Mouse (Mus musculus) myocyte (in vitro differentiated cells): Measurements from ENCODE around the gene Kif20b.

Source experiments
- CEBPB ChIP-seq: IDR thresholded peaks from 2 replicates; pipeline ENCODE4 v1.6.1; 2011; ENCODE audit warnings: mild to moderate bottlenecking, moderate library complexity; ENCODE audit not compliant: poor library complexity, insufficient read depth, severe bottlenecking
- E2F4 ChIP-seq: IDR thresholded peaks from one replicate; pipeline ENCODE4 v1.6.1; 2011; ENCODE audit warnings: mild to moderate bottlenecking, control low read depth, moderate library complexity; ENCODE audit not compliant: insufficient read depth
- MAX ChIP-seq: IDR thresholded peaks from one replicate; pipeline ENCODE4 v1.6.1; 2011; ENCODE audit warnings: low read depth, mild to moderate bottlenecking, control low read depth
- MYOD1 ChIP-seq, 3 experiments: IDR thresholded peaks; one replicate each; pipeline ENCODE4 v1.6.1; 2011; ENCODE audit warnings: control low read depth in 2 of 3, low read depth in 2 of 3, mild to moderate bottlenecking in 2 of 3, moderate library complexity in 1 of 3; ENCODE audit not compliant: insufficient read length in 2 of 3, control insufficient read depth in 1 of 3
- MYOG ChIP-seq, 3 experiments: IDR thresholded peaks; one replicate each; pipeline ENCODE4 v1.6.1; 2011; ENCODE audit warnings: control low read depth in 2 of 3, low read depth in 2 of 3, mild to moderate bottlenecking in 2 of 3; ENCODE audit not compliant: insufficient read length in 2 of 3, control insufficient read depth in 1 of 3, insufficient read depth in 1 of 3
- POLR2A ChIP-seq: IDR thresholded peaks from one replicate; pipeline ENCODE4 v1.6.1; 2011; ENCODE audit warnings: low read depth, mild to moderate bottlenecking, control low read depth, moderate library complexity; ENCODE audit not compliant: insufficient read length
- POLR2AphosphoS2 ChIP-seq: IDR thresholded peaks from one replicate; pipeline ENCODE4 v1.6.1; 2011; ENCODE audit warnings: low read depth, control low read depth; ENCODE audit not compliant: insufficient read length
- TCF12 ChIP-seq: IDR thresholded peaks from one replicate; pipeline ENCODE4 v1.6.1; 2011; ENCODE audit warnings: mild to moderate bottlenecking, control low read depth; ENCODE audit not compliant: poor library complexity, insufficient read depth, severe bottlenecking
- USF1 ChIP-seq: IDR thresholded peaks from one replicate; pipeline ENCODE4 v1.6.1; 2011; ENCODE audit warnings: low read depth, mild to moderate bottlenecking, control low read depth, moderate library complexity

DNA sequence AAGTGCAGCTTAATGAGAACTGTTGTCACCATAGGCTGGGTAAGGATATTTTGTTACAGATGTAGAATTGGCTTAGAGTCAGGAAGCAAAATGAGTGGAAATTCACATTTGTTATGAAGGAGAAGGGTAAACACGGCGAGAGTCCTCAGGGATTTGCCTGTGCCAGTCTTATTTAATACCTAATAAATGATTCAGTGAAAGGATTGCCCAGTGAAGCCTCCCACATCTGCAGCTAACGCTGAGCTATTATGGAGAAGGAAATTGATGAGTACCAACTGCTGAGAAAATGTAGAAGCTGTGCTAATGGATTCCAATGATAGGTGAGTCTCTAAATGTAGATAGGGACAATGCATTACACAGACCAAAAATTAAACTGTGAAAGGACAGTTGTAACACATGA is 92.9 kb downstream of the Kif20b start:
- TF ChIP-seq POLR2A (no peak), MAX (no peak), MYOG (IDR thresholded peaks at IDR 0.05; ENCODE audit: control insufficient read depth in 1 of 3, insufficient read depth in 1 of 3, insufficient read length in 2 of 3, low read depth in 2 of 3) (no peak), USF1 (no peak), POLR2AphosphoS2 (no peak), TCF12 (no peak), E2F4 (no peak), MYOD1 (IDR thresholded peaks at IDR 0.05; ENCODE audit: control insufficient read depth in 1 of 3, insufficient read length in 2 of 3, low read depth in 2 of 3) (no peak), CEBPB (no peak)
